Mouse (Mus musculus) lung, embryonic 16.5 days (tissue): ENCODE data around the gene Exosc5. TPM values are rescaled to one million over a fixed set of nuclear protein-coding genes. Genes with fewer than 3 reads are reported as not detected.

ENCODE experiments used
- ATAC-seq: fragments of 200-750 bp; cut with Nextera tagmentation; 2 replicates; pipeline ENCODE4 v1.8.0; 2017; ENCODE audit warnings: low read depth, mild to moderate bottlenecking, moderate library complexity
- H3K27ac ChIP-seq: fragments of 300-500 bp; sonication (generic); 2 replicates; pipeline ENCODE4 v1.5.1; 2014; ENCODE audit warnings: mild to moderate bottlenecking, control low read depth, low read length
- H3K27me3 ChIP-seq: fragments of 300-500 bp; sonication (generic); 2 replicates; pipeline ENCODE4 v1.6.1; 2014; ENCODE audit warnings: low read depth, low read length, mixed read lengths; ENCODE audit not compliant: control insufficient read depth, insufficient read depth
- H3K36me3 ChIP-seq: fragments of 300-500 bp; sonication (generic); 2 replicates; pipeline ENCODE4 v1.6.1; 2014; ENCODE audit warnings: low read length; ENCODE audit not compliant: control insufficient read depth, insufficient read depth
- H3K4me1 ChIP-seq: fragments of 300-500 bp; sonication (generic); replicated peaks from 2 replicates; pipeline ENCODE4 v1.6.1; 2014; ENCODE audit warnings: low read length, mixed read lengths; ENCODE audit not compliant: control insufficient read depth, insufficient read depth
- H3K4me2 ChIP-seq: fragments of 300-500 bp; sonication (generic); 2 replicates; pipeline ENCODE4 v1.6.1; 2014; ENCODE audit warnings: low read depth, low read length, control low read depth
- H3K4me3 ChIP-seq: fragments of 300-500 bp; sonication (generic); 2 replicates; pipeline ENCODE4 v1.5.1; 2014; ENCODE audit warnings: mild to moderate bottlenecking, low read length, control low read depth
- H3K9ac ChIP-seq: fragments of 300-500 bp; sonication (generic); 2 replicates; pipeline ENCODE4 v1.6.1; 2014; ENCODE audit warnings: low read length, control low read depth
- H3K9me3 ChIP-seq: fragments of 300-500 bp; sonication (generic); 2 replicates; pipeline ENCODE4 v1.6.1; 2016; ENCODE audit warnings: low read length; ENCODE audit not compliant: control insufficient read depth
- WGBS: fragments of 180-500 bp; shearing (Covaris S2); extraction: QIAGEN DNeasy Blood & Tissue Kit; methylation state at CpG from one replicate; pipeline ENCODE4 v1.1.7; 2014; 5-methylcytosine and 5-hydroxymethylcytosine counted together
- polyA plus RNA-seq: library from polyadenylated mRNA; unstranded; fragments of >200 nt; fragmentation: Nextera tagmentation; extraction: Ambion mirVana; gene quantifications from 2 replicates; pipeline ENCODE4 v1.2.1, GENCODE M21; 2015

Exosc5 gene
- polyA plus RNA-seq, 1 experiment from 2014 or later: 71.2 TPM

DNA sequence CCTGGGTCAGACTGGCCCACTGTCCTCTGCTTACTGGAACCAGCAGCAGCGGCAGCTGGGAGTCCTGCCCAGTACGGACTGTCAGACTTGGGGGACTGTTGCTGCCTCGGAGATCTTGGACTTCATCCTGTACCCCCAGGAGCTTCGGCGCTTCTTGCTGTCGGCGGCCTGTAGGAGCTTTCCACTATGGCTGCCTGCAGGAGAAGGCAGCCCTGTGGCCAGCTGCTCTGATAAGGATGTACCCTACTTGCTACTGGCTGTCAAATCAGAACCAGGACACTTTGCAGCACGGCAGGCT lies 30.7 kb upstream of the Exosc5 start:
- Histone ChIP-seq H3K27ac (0 out of 2 replicates have a peak overlapping the region, but pooled peaks have one; percentile 17), H3K36me3 (peaks cover 9% of the 10 kb centered on the region), H3K4me2 (peak overlapping the region; percentile 91), H3K4me1 (peaks cover 21% of the 10 kb centered on the region), H3K9me3 (no peaks in the 10 kb centered on the region), H3K27me3 (no peaks in the 10 kb centered on the region), H3K4me3 (peak overlapping the region; percentile 58), H3K9ac (peak overlapping the region; percentile 79)
- 48% methylated on average over 8 of the region's 8 CpGs for WGBS
- ATAC-seq: no peak

GRCm38 (mm10) chr7:25632679-25633078 lies 26.3 kb upstream of the Exosc5 start:
- ATAC-seq: no peak
- 82% methylated on average over 5 of the region's 5 CpGs for WGBS
- Histone ChIP-seq H3K4me3 (no peak overlapping the region), H3K4me1 (peaks cover 8% of the 10 kb centered on the region), H3K27me3 (no peaks in the 10 kb centered on the region), H3K36me3 (peaks cover 9% of the 10 kb centered on the region), H3K27ac (no peak overlapping the region), H3K9ac (no peak overlapping the region), H3K9me3 (no peaks in the 10 kb centered on the region), H3K4me2 (no peak overlapping the region)

DNA sequence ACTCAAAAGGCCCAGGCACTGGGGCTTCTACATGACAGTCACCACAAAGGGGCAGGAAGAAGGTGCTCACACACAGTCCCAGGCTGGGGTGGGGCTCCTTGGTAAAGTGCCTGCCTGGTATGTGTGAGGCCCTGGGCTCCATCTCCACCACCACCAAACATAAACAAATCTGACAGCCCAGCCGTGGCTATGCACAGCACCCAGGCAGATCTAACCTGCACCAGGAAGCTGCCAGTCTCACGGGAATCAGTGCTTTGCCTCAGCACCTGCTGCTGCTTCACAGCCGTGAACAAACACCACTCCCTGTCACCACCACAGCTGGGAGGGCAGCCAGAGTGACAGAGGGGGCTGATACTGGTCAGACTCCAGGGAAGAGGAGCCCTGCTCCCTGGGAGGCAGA lies 22.6 kb upstream of the Exosc5 start:
- WGBS: 27% methylated on average over 3 of the region's 3 CpGs
- Histone ChIP-seq H3K9me3 (no peaks in the 10 kb centered on the region), H3K27me3 (no peaks in the 10 kb centered on the region), H3K4me2 (no peak overlapping the region), H3K4me1 (no peaks in the 10 kb centered on the region), H3K4me3 (no peak overlapping the region), H3K36me3 (no peaks in the 10 kb centered on the region; the same call in 1 of the 2 replicates), H3K27ac (no peak overlapping the region), H3K9ac (no peak overlapping the region)
- ATAC-seq: no peak

DNA sequence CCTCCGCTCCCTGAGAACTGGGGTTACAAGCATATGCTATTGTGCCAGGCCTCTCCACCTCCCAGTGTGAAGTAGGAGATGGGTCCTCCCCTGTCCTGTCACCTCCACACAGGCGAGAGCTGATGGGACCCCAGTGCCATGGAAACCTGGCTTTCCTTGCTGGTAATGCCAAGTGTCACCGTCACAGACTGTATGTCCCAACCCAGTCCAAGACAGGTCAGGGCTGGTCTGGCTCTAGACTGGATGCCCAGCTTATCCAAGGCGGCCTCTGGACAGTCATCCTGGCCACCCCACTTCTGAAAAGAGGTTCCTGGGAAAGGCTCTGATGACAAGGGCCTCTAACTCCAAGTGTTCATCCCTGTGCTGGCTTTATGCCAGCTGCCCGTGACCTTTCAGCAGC lies 21.9 kb upstream of the Exosc5 start:
- no peaks in the 10 kb centered on the region for H3K4me1 ChIP-seq
- H3K36me3 ChIP-seq: no peaks in the 10 kb centered on the region; the same call in 1 of the 2 replicates
- WGBS: 81% methylated on average over 5 of the region's 5 CpGs
- H3K4me3 ChIP-seq: no peak overlapping the region
- H3K27ac ChIP-seq: no peak overlapping the region
- no peak for ATAC-seq
- H3K27me3 ChIP-seq: no peaks in the 10 kb centered on the region
- H3K9ac ChIP-seq: no peak overlapping the region
- no peak overlapping the region for H3K4me2 ChIP-seq
- no peaks in the 10 kb centered on the region for H3K9me3 ChIP-seq

GRCm38 (mm10) chr7:25639754-25640153 lies 19.2 kb upstream of the Exosc5 start:
- H3K9ac ChIP-seq: no peak overlapping the region
- H3K36me3 ChIP-seq: no peaks in the 10 kb centered on the region; the same call in 1 of the 2 replicates
- H3K4me3 ChIP-seq: no peak overlapping the region
- no peaks in the 10 kb centered on the region for H3K27me3 ChIP-seq
- H3K4me2 ChIP-seq: no peak overlapping the region
- no peaks in the 10 kb centered on the region for H3K9me3 ChIP-seq
- ATAC-seq: no peak
- WGBS: 84% methylated on average over 4 of the region's 4 CpGs
- H3K27ac ChIP-seq: no peak overlapping the region
- H3K4me1 ChIP-seq: no peaks in the 10 kb centered on the region

DNA sequence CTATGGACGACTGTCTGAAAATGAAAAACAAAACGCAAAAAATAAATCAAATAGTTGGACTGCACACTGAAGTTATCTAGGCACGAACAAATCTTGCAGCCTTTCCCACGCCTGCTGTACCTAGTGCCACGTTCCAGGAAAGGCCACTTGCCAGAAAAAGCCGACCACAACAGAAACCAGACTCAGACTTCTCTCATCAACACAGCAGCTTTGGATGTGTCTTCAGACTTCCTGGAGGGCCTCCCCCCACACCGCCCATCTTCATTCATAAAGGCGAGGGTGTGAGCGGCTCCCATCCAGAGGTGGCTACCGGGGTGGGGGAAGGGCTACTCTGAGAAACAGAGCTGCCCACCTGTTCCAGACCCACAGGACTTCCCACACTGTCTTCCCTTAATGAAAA lies 14.8 kb upstream of the Exosc5 start:
- Histone ChIP-seq H3K4me3 (no peak overlapping the region), H3K9ac (no peak overlapping the region), H3K36me3 (no peaks in the 10 kb centered on the region; the same call in 1 of the 2 replicates), H3K4me1 (no peaks in the 10 kb centered on the region), H3K9me3 (no peaks in the 10 kb centered on the region), H3K27me3 (no peaks in the 10 kb centered on the region), H3K27ac (no peak overlapping the region), H3K4me2 (no peak overlapping the region)
- 70% methylated on average over 10 of the region's 10 CpGs for WGBS
- ATAC-seq: no peak

- H3K9me3 ChIP-seq: no peaks in the 10 kb centered on the region
- H3K9ac ChIP-seq: no peak overlapping the region
- no peak overlapping the region for H3K4me3 ChIP-seq
- no peaks in the 10 kb centered on the region for H3K27me3 ChIP-seq
- H3K27ac ChIP-seq: no peak overlapping the region
- WGBS: 81% methylated on average over 4 of the region's 4 CpGs
- H3K36me3 ChIP-seq: no peaks in the 10 kb centered on the region; the same call in 1 of the 2 replicates
- H3K4me2 ChIP-seq: no peak overlapping the region
- ATAC-seq: no peak
- no peaks in the 10 kb centered on the region for H3K4me1 ChIP-seq
Measured at GRCm38 (mm10) chr7:25644631-25645030, 14.3 kb upstream of the Exosc5 start.

- Histone ChIP-seq H3K9me3 (no peaks in the 10 kb centered on the region), H3K4me2 (no peak overlapping the region), H3K36me3 (no peaks in the 10 kb centered on the region; the same call in 1 of the 2 replicates), H3K4me1 (no peaks in the 10 kb centered on the region), H3K4me3 (no peak overlapping the region), H3K27me3 (no peaks in the 10 kb centered on the region), H3K9ac (no peak overlapping the region), H3K27ac (no peak overlapping the region)
- no peak for ATAC-seq
- 65% methylated on average over 14 of the region's 14 CpGs for WGBS
Measured at GRCm38 (mm10) chr7:25645074-25645473, 13.9 kb upstream of the Exosc5 start.

GRCm38 (mm10) chr7:25647574-25648123 lies 11.3 kb upstream of the Exosc5 start:
- ATAC-seq: no peak
- Histone ChIP-seq H3K4me1 (no peaks in the 10 kb centered on the region), H3K27me3 (no peaks in the 10 kb centered on the region), H3K4me3 (no peak overlapping the region), H3K27ac (no peak overlapping the region), H3K9me3 (no peaks in the 10 kb centered on the region), H3K4me2 (no peak overlapping the region), H3K9ac (no peak overlapping the region), H3K36me3 (no peaks in the 10 kb centered on the region)
- WGBS: 48% methylated on average over 5 of the region's 5 CpGs

- H3K4me2 ChIP-seq: no peak overlapping the region
- no peak overlapping the region for H3K9ac ChIP-seq
- H3K27me3 ChIP-seq: no peaks in the 10 kb centered on the region
- WGBS: 67% methylated on average over 5 of the region's 5 CpGs
- H3K4me1 ChIP-seq: no peaks in the 10 kb centered on the region
- H3K36me3 ChIP-seq: no peaks in the 10 kb centered on the region
- ATAC-seq: no peak
- H3K27ac ChIP-seq: no peak overlapping the region
- H3K4me3 ChIP-seq: no peak overlapping the region
- no peaks in the 10 kb centered on the region for H3K9me3 ChIP-seq
Measured at GRCm38 (mm10) chr7:25649839-25650238, 9.1 kb upstream of the Exosc5 start.
